Mouse (Mus musculus) heart, embryonic 13.5 days (tissue): Measurements from ENCODE around the gene Ncor1. TPM values are rescaled to one million over a fixed set of nuclear protein-coding genes. Genes with fewer than 3 reads are reported as not detected.

Experiments
- ATAC-seq: fragments of 200-750 bp; cut with Nextera tagmentation; 2 replicates; pipeline ENCODE4 v1.8.0; 2017; ENCODE audit warnings: moderate TSS enrichment; ENCODE audit not compliant: insufficient number of reproducible peaks, low FRiP score, low TSS enrichment; ENCODE audit errors: extremely low read depth
- H3K27ac ChIP-seq: fragments of 300-500 bp; sonication (generic); replicated peaks from 2 replicates; pipeline ENCODE4 v1.5.1; 2015; ENCODE audit warnings: moderate library complexity, mild to moderate bottlenecking, inconsistent platforms
- H3K27me3 ChIP-seq: fragments of 300-500 bp; sonication (generic); replicated peaks from 2 replicates; pipeline ENCODE4 v1.6.1; 2015; ENCODE audit warnings: mild to moderate bottlenecking, inconsistent platforms
- H3K36me3 ChIP-seq: fragments of 300-500 bp; sonication (generic); 2 replicates; pipeline ENCODE4 v1.6.1; 2015; ENCODE audit warnings: mild to moderate bottlenecking, inconsistent platforms
- H3K4me1 ChIP-seq: fragments of 300-500 bp; sonication (generic); 2 replicates; pipeline ENCODE4 v1.6.1; 2015; ENCODE audit warnings: inconsistent platforms
- H3K4me2 ChIP-seq: fragments of 300-500 bp; sonication (generic); 2 replicates; pipeline ENCODE4 v1.6.1; 2015; ENCODE audit warnings: inconsistent platforms, mild to moderate bottlenecking, moderate library complexity
- H3K4me3 ChIP-seq: fragments of 300-500 bp; sonication (generic); 2 replicates; pipeline ENCODE4 v1.5.1; 2015; ENCODE audit warnings: moderate library complexity, mild to moderate bottlenecking, inconsistent platforms
- H3K9ac ChIP-seq: fragments of 300-500 bp; sonication (generic); 2 replicates; pipeline ENCODE4 v1.6.1; 2015; ENCODE audit warnings: inconsistent platforms, mild to moderate bottlenecking, moderate library complexity
- H3K9me3 ChIP-seq: fragments of 300-500 bp; sonication (generic); 2 replicates; pipeline ENCODE4 v1.6.1; 2016; ENCODE audit warnings: inconsistent platforms
- WGBS: fragments of 180-500 bp; shearing (Covaris S2); methylation state at CpG from one replicate; pipeline ENCODE4 v1.1.7; 2015; ENCODE audit warnings: mixed read lengths; 5-methylcytosine and 5-hydroxymethylcytosine counted together
- polyA plus RNA-seq: library from polyadenylated mRNA; unstranded; fragments of >200 nt; fragmentation: Nextera tagmentation; extraction: Ambion mirVana; gene quantifications from 2 replicates; pipeline ENCODE4 v1.2.1, GENCODE M21; 2015

The Ncor1 gene
- polyA plus RNA-seq, 1 experiment from 2014 or later = 101 TPM

DNA sequence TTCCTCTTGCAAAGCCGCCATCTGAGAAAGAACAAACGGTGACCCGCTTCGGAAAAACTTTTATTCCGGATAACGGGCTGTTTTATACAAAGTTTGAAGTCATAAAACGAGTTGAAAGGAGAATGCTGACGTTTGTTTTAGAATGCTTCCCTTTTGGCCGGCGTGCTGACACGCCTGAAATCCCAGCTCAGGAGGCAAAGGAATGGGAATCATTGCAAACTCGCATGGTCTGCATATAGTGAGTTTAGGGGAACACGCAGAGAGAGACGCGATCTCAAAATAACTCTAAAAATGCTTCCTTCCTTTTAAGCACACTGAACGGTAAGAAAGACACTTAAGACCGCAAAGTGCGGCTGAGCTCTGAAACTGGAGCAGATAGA, 460 bp downstream of the Ncor1 start:
- no peak for ATAC-seq
- no peaks in the 10 kb centered on the region for H3K27me3 ChIP-seq
- peak overlapping the region; percentile 99 for H3K27ac ChIP-seq
- H3K4me1 ChIP-seq = peaks cover 26% of the 10 kb centered on the region
- H3K9me3 ChIP-seq = no peaks in the 10 kb centered on the region
- under 1% methylated on average over 18 of the region's 18 CpGs for WGBS
- H3K36me3 ChIP-seq = 0 out of 2 replicates have a peak, but pooled peaks cover 3% of the 10 kb centered on the region
- peak overlapping the region; percentile 99 for H3K9ac ChIP-seq
- peak overlapping the region; percentile 95 for H3K4me3 ChIP-seq
- peak overlapping the region; percentile 94 for H3K4me2 ChIP-seq

DNA sequence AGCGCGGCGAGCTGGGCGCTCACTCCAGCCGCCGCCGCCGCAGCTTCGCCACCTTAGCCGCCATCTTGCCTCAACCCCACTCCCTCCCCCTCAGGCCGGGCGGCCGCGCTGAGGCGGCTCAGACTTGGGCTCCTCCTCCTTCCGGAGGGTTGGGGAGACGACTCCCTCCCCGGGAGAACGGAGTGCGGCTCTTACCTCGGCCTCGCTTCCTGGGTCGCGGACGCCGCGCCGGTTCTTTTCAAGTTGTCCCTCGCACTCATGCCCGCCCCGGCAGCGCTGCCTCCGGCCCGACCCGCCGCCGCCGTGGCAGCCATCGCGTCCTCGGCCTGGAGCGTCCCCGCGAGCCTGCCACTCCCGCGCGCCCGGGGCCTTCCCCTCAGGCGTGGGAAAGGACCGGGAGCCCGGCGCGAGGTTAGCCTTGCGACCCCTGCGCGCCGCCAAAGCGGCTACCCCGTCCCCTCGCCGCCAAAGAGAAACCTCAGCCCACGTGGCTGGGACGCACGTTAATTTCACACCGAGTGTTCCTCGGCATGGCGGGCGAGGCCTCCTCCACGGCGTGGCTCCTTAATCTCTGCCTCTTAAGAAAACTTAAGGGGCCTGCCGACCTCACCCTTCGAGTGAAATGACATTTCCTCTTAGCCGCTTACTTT, 975 bp downstream of the Ncor1 start:
- WGBS = under 1% methylated on average over 72 of the region's 73 CpGs
- Histone ChIP-seq H3K9me3 (no peaks in the 10 kb centered on the region), H3K9ac (peak overlapping the region; percentile 99), H3K4me1 (peaks cover 26% of the 10 kb centered on the region), H3K4me2 (peak overlapping the region; percentile 94), H3K27me3 (no peaks in the 10 kb centered on the region), H3K4me3 (peak overlapping the region; percentile 95), H3K36me3 (0 out of 2 replicates have a peak, but pooled peaks cover 3% of the 10 kb centered on the region), H3K27ac (peak overlapping the region; percentile 99)
- peak; percentile 90 for ATAC-seq

DNA sequence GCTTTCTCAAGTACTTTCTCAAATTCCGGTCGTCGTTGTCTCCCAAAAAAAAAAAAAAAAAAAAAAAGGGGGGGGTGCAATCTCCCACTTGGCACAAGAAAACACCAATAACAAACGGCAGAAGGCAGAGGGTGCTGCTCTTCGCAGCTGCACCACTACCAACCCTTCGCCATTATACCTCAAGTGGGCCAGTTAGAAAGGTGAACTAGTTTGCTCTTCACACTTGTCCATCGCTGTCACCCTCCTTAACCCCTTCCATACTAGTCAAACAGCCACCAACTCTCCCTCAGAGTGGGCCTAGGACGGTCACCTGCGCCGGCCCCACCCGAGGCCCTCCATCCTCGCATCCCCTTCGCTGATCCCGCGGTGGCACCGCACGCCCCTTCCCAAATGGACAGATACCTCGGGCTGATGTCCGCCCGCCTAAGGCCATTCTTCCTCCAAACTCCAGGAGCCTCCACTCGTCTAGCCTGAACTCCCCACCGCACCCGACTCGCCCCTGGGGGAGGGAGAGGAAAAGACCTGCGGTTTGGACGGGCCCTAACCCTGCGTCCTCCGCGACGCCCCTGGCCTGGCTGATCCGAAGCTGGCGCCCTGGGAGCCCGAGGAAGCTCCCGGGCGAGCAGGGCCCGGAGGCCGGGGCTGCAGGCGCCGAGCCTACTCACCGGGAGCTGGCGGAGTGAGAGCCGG, 1.7 kb downstream of the Ncor1 start:
- H3K4me2 ChIP-seq = peak overlapping the region; percentile 94
- peak overlapping the region; percentile 95 for H3K4me3 ChIP-seq
- H3K27ac ChIP-seq = peak overlapping the region; percentile 99
- peak overlapping the region; percentile 99 for H3K9ac ChIP-seq
- 0 out of 2 replicates have a peak, but pooled peaks cover 3% of the 10 kb centered on the region for H3K36me3 ChIP-seq
- H3K9me3 ChIP-seq = no peaks in the 10 kb centered on the region
- H3K27me3 ChIP-seq = no peaks in the 10 kb centered on the region
- WGBS = under 1% methylated on average over 40 of the region's 42 CpGs
- H3K4me1 ChIP-seq = peaks cover 26% of the 10 kb centered on the region
- ATAC-seq = peak; percentile 60

DNA sequence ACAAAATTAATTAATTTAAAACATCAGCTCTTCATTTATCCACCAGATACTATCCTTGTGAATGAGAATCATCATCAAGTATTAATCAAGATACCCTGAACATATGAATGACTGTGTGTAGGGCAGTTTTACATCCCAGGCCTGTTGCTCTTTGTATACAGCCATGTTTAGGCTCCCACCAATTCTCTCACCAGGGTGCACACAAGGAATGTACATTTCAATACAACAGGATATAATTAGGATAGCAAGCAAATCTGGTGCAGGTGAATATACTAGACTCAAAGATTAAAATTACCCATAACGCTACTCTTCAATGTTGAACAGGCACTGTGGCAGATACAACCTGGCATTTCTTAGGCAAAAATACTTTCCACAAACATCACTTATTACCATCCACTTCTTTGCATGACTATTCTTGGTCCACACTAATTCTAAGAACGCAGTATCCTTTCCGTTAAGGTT, 2.3 kb downstream of the Ncor1 start:
- H3K27me3 ChIP-seq = no peaks in the 10 kb centered on the region
- H3K4me2 ChIP-seq = peak overlapping the region; percentile 94
- ATAC-seq = no peak
- WGBS = 10% methylated on average over 3 of the region's 3 CpGs
- peaks cover 6% of the 10 kb centered on the region; the same call in 1 of the 2 replicates for H3K36me3 ChIP-seq
- H3K27ac ChIP-seq = peak overlapping the region; percentile 99
- H3K9ac ChIP-seq = peak overlapping the region; percentile 99
- peaks cover 26% of the 10 kb centered on the region for H3K4me1 ChIP-seq
- H3K4me3 ChIP-seq = peak overlapping the region; percentile 95
- H3K9me3 ChIP-seq = no peaks in the 10 kb centered on the region

DNA sequence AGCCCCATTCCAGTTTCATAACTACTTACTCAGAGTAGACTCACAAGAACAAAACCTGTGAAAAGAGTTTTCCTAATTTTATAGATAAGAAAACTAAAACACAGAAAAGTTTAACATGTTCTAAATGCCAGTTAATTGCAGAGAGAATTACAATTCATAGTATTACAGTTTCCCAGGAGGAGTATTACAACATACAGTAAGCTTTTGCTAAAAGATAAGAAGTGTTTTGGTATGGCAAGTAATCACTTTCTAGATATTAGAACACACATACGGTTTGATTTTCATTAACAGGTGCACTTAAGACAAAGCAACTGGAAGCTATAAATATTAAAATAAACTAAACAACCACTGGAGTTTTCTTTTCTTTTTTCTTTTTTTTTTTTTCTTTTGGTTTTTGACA, 3.1 kb downstream of the Ncor1 start:
- H3K27me3 ChIP-seq = no peaks in the 10 kb centered on the region
- H3K36me3 ChIP-seq = peaks cover 14% of the 10 kb centered on the region; the same call in 1 of the 2 replicates
- H3K4me1 ChIP-seq = peaks cover 26% of the 10 kb centered on the region
- H3K4me2 ChIP-seq = peak overlapping the region; percentile 94
- H3K27ac ChIP-seq = no peak overlapping the region
- H3K9me3 ChIP-seq = no peaks in the 10 kb centered on the region
- WGBS = 35% methylated on average over 1 of the region's 1 CpGs
- H3K9ac ChIP-seq = peak overlapping the region; percentile 59; the same call in 1 of the 2 replicates
- no peak for ATAC-seq
- peak overlapping the region; percentile 95 for H3K4me3 ChIP-seq

DNA sequence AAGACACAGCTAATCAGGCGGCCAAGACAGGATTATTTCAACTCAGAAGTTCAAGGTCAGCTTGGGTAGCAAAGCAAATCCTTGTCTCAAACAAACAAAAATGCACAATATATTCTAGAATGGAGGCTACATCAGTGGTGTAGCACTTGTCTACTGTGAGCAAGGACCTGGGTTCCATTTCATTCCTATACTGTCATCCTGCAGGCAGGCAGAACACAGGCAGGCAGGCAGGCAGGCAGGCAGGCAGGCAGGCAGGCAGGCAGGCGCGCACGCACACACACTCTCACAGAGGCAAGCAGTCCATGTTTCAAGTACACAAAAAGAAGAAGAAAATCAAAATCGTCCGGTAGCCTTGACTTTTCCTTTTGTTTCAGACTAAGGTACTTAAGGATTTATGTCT, 9.4 kb downstream of the Ncor1 start:
- Histone ChIP-seq H3K4me3 (no peak overlapping the region), H3K36me3 (peaks cover 37% of the 10 kb centered on the region), H3K27ac (no peak overlapping the region), H3K9ac (no peak overlapping the region), H3K27me3 (no peaks in the 10 kb centered on the region), H3K4me2 (no peak overlapping the region), H3K4me1 (peaks cover 8% of the 10 kb centered on the region; the same call in 1 of the 2 replicates), H3K9me3 (no peaks in the 10 kb centered on the region)
- 87% methylated on average over 6 of the region's 6 CpGs for WGBS
- ATAC-seq = no peak

DNA sequence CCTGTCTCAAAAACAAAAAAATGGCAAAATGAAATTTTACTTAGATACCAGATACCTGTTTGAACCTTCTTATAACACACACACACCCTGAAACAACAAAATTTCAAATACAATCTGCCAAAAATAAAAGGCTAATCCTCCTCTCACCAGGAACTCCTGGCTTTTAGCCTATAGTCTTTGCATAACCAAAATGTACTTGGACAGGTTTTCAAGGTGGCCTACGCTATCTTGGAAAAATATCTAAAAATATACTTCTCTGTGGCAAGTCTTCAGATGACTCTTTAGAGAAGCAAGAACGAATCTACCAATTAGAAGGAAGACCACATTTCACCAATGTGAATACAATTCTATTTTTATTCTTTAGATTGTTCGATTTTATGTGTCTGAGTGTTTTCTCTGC, 12.5 kb downstream of the Ncor1 start:
- Histone ChIP-seq H3K4me2 (no peak overlapping the region), H3K36me3 (peaks cover 33% of the 10 kb centered on the region), H3K9ac (no peak overlapping the region), H3K4me1 (peaks cover 15% of the 10 kb centered on the region), H3K27me3 (no peaks in the 10 kb centered on the region), H3K9me3 (no peaks in the 10 kb centered on the region), H3K27ac (no peak overlapping the region), H3K4me3 (no peak overlapping the region)
- 88% methylated on average over 3 of the region's 3 CpGs for WGBS
- ATAC-seq = no peak

DNA sequence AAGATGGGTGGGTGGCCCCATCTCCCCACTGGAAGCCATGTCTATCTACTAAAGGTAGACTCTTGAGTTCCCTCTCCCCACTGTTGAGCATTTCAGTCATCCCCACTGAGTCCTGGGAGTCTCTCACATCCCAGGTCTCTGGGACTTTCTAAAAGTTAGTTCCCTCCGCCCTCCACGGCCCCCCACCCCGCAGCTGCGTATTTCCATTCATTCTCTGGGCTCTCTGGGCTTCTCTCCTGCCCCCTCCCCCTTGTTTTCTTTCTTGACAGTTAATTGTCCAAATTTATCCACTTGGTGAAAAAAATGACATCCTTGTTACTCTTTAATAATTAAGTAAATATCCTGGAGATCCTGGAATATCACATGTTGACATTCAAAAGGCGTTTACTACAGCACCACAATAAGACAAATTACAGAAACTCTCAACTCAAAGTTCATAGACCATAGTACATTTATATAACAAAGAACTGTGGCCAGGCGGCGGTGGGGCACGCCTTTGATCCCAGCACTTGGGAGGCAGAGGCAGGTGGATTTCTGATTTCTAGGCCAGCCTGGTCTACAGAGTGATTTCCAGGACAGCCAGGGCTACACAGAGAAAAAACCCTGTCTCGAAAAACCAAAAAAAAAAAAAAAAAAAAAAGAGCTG, 17.5 kb downstream of the Ncor1 start:
- Histone ChIP-seq H3K9me3 (no peaks in the 10 kb centered on the region), H3K27ac (no peak overlapping the region), H3K36me3 (peaks cover 43% of the 10 kb centered on the region), H3K4me1 (peaks cover 12% of the 10 kb centered on the region), H3K4me3 (no peak overlapping the region), H3K4me2 (no peak overlapping the region), H3K9ac (no peak overlapping the region), H3K27me3 (no peaks in the 10 kb centered on the region)
- ATAC-seq = no peak
- 92% methylated on average over 9 of the region's 9 CpGs for WGBS

DNA sequence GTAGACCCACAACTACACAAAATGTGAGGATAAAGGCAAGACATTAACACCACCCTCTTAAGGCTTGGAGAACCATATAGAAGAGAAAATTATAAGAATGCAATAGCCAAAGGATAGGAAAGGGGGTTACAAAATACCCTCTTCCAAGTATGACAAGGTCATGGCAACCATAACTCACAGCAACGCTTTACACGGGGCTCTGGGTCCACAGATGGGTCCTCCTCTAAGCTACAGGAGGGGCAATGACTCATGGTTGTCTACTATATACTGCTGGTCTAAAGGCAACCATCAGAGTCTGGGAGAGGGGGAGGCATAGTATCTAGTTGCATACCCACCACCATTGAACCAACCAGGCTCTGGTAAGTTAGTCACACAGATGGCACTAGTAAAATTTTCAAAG, 26.1 kb downstream of the Ncor1 start:
- no peaks in the 10 kb centered on the region for H3K27me3 ChIP-seq
- WGBS = 89% methylated on average over 2 of the region's 2 CpGs
- no peak overlapping the region for H3K4me3 ChIP-seq
- ATAC-seq = no peak
- H3K9ac ChIP-seq = no peak overlapping the region
- H3K9me3 ChIP-seq = no peaks in the 10 kb centered on the region
- no peaks in the 10 kb centered on the region for H3K4me1 ChIP-seq
- peaks cover 71% of the 10 kb centered on the region for H3K36me3 ChIP-seq
- no peak overlapping the region for H3K4me2 ChIP-seq
- H3K27ac ChIP-seq = no peak overlapping the region

DNA sequence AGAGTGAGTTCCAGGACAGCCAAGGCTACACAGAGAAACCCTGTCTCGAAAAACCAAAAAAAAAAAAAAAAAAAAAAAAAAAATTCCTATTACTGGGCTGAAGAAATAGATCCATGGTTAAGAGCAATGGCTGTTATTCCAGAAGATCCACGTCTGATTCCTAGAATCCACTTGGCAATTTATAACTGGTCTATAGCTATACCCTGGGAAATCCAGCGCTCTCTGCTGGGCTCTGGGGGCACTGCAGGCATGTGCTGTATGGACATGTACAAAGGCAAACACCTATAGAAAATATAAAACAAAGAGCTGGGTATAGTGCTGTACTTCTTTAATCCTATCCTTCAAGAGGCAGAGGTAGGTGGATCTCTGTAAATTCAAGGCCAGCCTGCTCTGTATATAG, 31.2 kb downstream of the Ncor1 start:
- ATAC-seq = no peak
- WGBS = 79% methylated on average over 2 of the region's 3 CpGs
- H3K4me2 ChIP-seq = no peak overlapping the region
- H3K9me3 ChIP-seq = no peaks in the 10 kb centered on the region
- H3K27me3 ChIP-seq = no peaks in the 10 kb centered on the region
- peaks cover 6% of the 10 kb centered on the region for H3K4me1 ChIP-seq
- H3K9ac ChIP-seq = no peak overlapping the region
- H3K4me3 ChIP-seq = no peak overlapping the region
- no peak overlapping the region for H3K27ac ChIP-seq
- H3K36me3 ChIP-seq = peaks cover 62% of the 10 kb centered on the region

DNA sequence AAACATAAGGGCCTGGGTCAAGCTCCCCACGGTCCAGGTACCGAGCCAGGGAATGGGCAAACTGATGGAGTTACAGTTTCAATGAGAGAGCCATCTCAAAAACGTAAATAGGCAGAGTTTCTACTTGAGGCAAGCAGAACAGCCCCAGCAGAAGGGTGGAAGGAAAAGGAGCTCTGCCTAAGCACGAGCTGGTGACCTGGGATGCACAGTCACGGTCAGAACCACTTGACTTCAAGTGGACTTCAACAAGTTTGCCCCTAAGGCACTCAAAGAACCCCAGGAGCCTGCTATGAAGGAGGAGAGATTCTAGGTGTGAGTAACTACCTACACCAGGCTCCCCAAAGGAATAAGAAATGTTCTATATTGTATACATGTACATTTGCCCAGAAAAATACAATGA, 32.1 kb downstream of the Ncor1 start:
- Histone ChIP-seq H3K27me3 (no peaks in the 10 kb centered on the region), H3K9me3 (no peaks in the 10 kb centered on the region), H3K4me1 (peaks cover 6% of the 10 kb centered on the region), H3K4me3 (no peak overlapping the region), H3K4me2 (no peak overlapping the region), H3K27ac (no peak overlapping the region), H3K9ac (no peak overlapping the region), H3K36me3 (peaks cover 62% of the 10 kb centered on the region)
- 60% methylated on average over 5 of the region's 5 CpGs for WGBS
- ATAC-seq = no peak
